Mouse (Mus musculus) C2C12 (cell line): ENCODE measurements around the gene Cdh1.

Source experiments
- CTCF ChIP-seq: IDR thresholded peaks from one replicate; pipeline ENCODE4 v1.5.1; 2011; ENCODE audit not compliant: control insufficient read depth, insufficient read depth, insufficient read length
- MAX ChIP-seq: IDR thresholded peaks from one replicate; pipeline ENCODE4 v1.6.1; 2011; ENCODE audit warnings: mild to moderate bottlenecking, control low read depth

GRCm38 (mm10) chr8:106682971-106683668, 80.0 kb downstream of the Cdh1 start, which contains the start of gene Tango6:
- TF ChIP-seq CTCF (peak; percentile 45), MAX (no peak)
